Mouse (Mus musculus): ENCODE data around the gene Jun.

DNA sequence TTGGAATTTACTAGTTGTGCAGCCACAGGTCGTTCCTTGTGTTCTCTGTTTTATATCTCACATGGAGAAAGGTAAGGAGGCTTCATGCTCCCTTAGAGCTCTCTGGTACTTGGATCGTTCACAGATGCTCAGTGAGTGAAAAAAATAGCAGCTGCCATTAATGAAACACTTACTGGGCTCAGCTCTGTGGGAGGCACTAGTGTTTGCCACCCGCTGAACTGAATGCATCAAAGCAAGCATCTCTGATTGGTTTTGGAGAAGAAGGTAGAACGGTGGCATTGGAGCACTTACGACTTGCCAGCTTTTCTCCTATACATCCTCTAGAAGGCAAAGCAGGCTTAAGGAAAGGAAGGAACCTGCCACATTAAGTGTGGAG is 46.7 kb upstream of the Jun start:
- no peak for TF ChIP-seq POLR2A (IDR thresholded peaks at IDR 0.05; ENCODE audit: control insufficient read depth in 1 of 2, insufficient read depth in 1 of 2, low read depth in 1 of 2, low read length in 2 of 2, poor library complexity in 1 of 2)
- no peak for TF ChIP-seq MEF2A (IDR thresholded peaks at IDR 0.05; ENCODE audit: extremely low read depth, insufficient replicate concordance, low read depth, low read length, poor library complexity, severe bottlenecking)

Data from MEL (cell line).